Comparison of ENCODE assay signal across 8 mouse cellular contexts in genomic region chr5:137745214-137746171, GRCm38 (mm10). TPM values are rescaled to one million over a fixed set of nuclear protein-coding genes. Genes with fewer than 3 reads are reported as not detected.
DNase-seq lines count a peak whose midpoint lies in the region; ATAC-seq lines count a peak whose summit lies in the region.

Tsc22d4 (plus strand) TSS chr5:137745730.

- H3K36me3 ChIP-seq in intestine, embryonic 16.5 days (ENCODE audit: control insufficient read depth, insufficient read depth, low read length) = no peaks in the 10 kb centered on the region
- no peaks in the 10 kb centered on the region for H3K36me3 ChIP-seq in midbrain, embryonic 11.5 days (ENCODE audit: control insufficient read depth, insufficient read depth, low read length)

- peaks cover 29% of the 10 kb centered on the region for H3K4me1 ChIP-seq in intestine, embryonic 16.5 days (ENCODE audit: control insufficient read depth, insufficient read depth, low read length)
- peaks cover 32% of the 10 kb centered on the region for H3K4me1 ChIP-seq in midbrain, embryonic 11.5 days (ENCODE audit: control insufficient read depth, insufficient read depth, low read length)

- H3K9ac ChIP-seq in intestine, embryonic 16.5 days (ENCODE audit: low read depth, low read length) = peak within 1 kb of the TSS; percentile 96
- peak within 1 kb of the TSS; percentile 81 for H3K9ac ChIP-seq in midbrain, embryonic 11.5 days (ENCODE audit: low read length)

- DNase-seq in layer of hippocampus, adult 11-12 months (ENCODE audit: low spot score) = peak; percentile 90
- no peak for DNase-seq in layer of hippocampus, adult 9-10 months (ENCODE audit: low spot score)
- DNase-seq in embryo, embryonic 9.5 days (ENCODE audit: extremely low spot score) = peak; percentile 90
- DNase-seq in gastrocnemius, postnatal 4 days (ENCODE audit: low spot score in 2 of 2) = peak; percentile 92
- DNase-seq in left cerebral cortex, postnatal 4 days = peak; percentile 95
- DNase-seq in midbrain, embryonic 11.5 days (ENCODE audit: low spot score, missing footprints) = peak; percentile 98
- DNase-seq in skeletal muscle tissue, adult 2 months (ENCODE audit: low read depth, low spot score) = peak; percentile 93

- 2% methylated on average over 28 of the region's 28 CpGs for WGBS in intestine, embryonic 16.5 days
- WGBS in midbrain, embryonic 11.5 days = 6% methylated on average over 28 of the region's 28 CpGs

- intact Hi-C loops in left cerebral cortex, postnatal 4 days (cut with DNase I) = loop anchor here (10.0 kb wide), 1 partner anchor 391 kb away; the partner anchor contains the start of gene Ephb4

- H3K27me3 ChIP-seq in intestine, embryonic 16.5 days (replicated peaks; ENCODE audit: control insufficient read depth, insufficient read depth, low read length) = no peaks in the 10 kb centered on the region
- H3K27me3 ChIP-seq in midbrain, embryonic 11.5 days (ENCODE audit: control insufficient read depth, insufficient read depth, low read length) = no peaks in the 10 kb centered on the region

- H3K27ac ChIP-seq in intestine, embryonic 16.5 days (ENCODE audit: low read length) = peak within 1 kb of the TSS; percentile 99
- peak within 1 kb of the TSS; percentile 86 for H3K27ac ChIP-seq in midbrain, embryonic 11.5 days (ENCODE audit: low read depth, low read length)

- H3K9me3 ChIP-seq in intestine, embryonic 16.5 days (ENCODE audit: control insufficient read depth, low read length) = no peaks in the 10 kb centered on the region
- no peaks in the 10 kb centered on the region for H3K9me3 ChIP-seq in midbrain, embryonic 11.5 days (ENCODE audit: control insufficient read depth, low read length)

- H3K4me2 ChIP-seq in intestine, embryonic 16.5 days (ENCODE audit: low read depth, low read length) = peak within 1 kb of the TSS; percentile 97
- peak within 1 kb of the TSS; percentile 97 for H3K4me2 ChIP-seq in midbrain, embryonic 11.5 days

- H3K4me3 ChIP-seq in intestine, embryonic 16.5 days (ENCODE audit: low read length) = peak within 1 kb of the TSS; percentile 89
- H3K4me3 ChIP-seq in midbrain, embryonic 11.5 days (ENCODE audit: low read depth, low read length) = peak within 1 kb of the TSS; percentile 66

- ATAC-seq in intestine, embryonic 16.5 days = peak; percentile 88
- ATAC-seq in midbrain, embryonic 11.5 days (ENCODE audit: low FRiP score) = peak; percentile 81

RNA-seq across cellular contexts. Expression of gene Tsc22d4, which starts in this region (rescaled TPM):
- total RNA-seq in gastrocnemius, postnatal 4 days (2021) = 100 to 1,000 TPM; 162 to 187 TPM
- 116 and 122 TPM in 2 replicates for polyA plus RNA-seq in intestine, embryonic 16.5 days (2015; fragmentation: Nextera tagmentation; extraction: Ambion mirVana)
- 10 to 100 TPM; 61.6 to 71.9 TPM for total RNA-seq in left cerebral cortex, postnatal 4 days (2021)
- polyA plus RNA-seq in midbrain, embryonic 11.5 days (2014; fragmentation: Nextera tagmentation; extraction: Ambion mirVana) = 47.0 and 62.9 TPM in 2 replicates
